Mouse (Mus musculus) kidney, adult 2 months (tissue): ENCODE measurements at regions not wholly inside any gene's neighbourhood (a gene's known extent, or its start where the extent isn't known, plus 50 kb on each side); places are given as distances from the start of the nearest gene placed in this dataset.

Experiments used
- CTCF ChIP-seq: fragments of 200-500 bp; conservative IDR thresholded peaks from 2 replicates; pipeline ENCODE4 v1.5.1; 2011; ENCODE audit warnings: low read depth, mild to moderate bottlenecking, control low read depth, low read length, moderate library complexity, mixed read lengths; ENCODE audit not compliant: insufficient read depth, insufficient read length
- POLR2A ChIP-seq: fragments of 200-500 bp; IDR thresholded peaks from one replicate; pipeline ENCODE4 v1.6.1; 2011; ENCODE audit warnings: low read depth, low read length, control low read depth

GRCm38 (mm10) chr2:138838846-138839245 lies 582.5 kb downstream of the Btbd3 start:
- TF ChIP-seq POLR2A: no peak
- no peak for TF ChIP-seq CTCF
